ENCODE assay signal across 28 mouse cellular contexts in genomic region chr3:100536686-100537085, GRCm38 (mm10). TPM values are rescaled to one million over a fixed set of nuclear protein-coding genes. Genes with fewer than 3 reads are reported as not detected.
DNase-seq lines count a peak whose midpoint lies in the region; ATAC-seq and TF ChIP-seq lines count a peak whose summit lies in the region.
"Had no signal": no experiment of that assay in that cellular context is flagged by ENCODE, and none has a peak within 500 bp of the region (broad histone marks: within the 10 kb centered on the region; RNA-seq: fewer than 3 reads in every experiment).

No protein-coding gene starts in this region.

- TF ChIP-seq POLR2A in liver, adult 2 months (IDR thresholded peaks at IDR 0.05; ENCODE audit: extremely low read depth, insufficient read depth, low read length): no peak

- H3K9ac ChIP-seq in liver, adult 2 months (ENCODE audit: low read depth, low read length): no peak overlapping the region
- no peak overlapping the region for H3K9ac ChIP-seq in lung, postnatal 0 days (replicated peaks; ENCODE audit: low read depth)
- H3K9ac ChIP-seq: embryonic facial prominence, embryonic 13.5 days; embryonic facial prominence, embryonic 15.5 days; forebrain, embryonic 12.5 days had no signal

- no peak overlapping the region for H3K27ac ChIP-seq in liver, adult 2 months (replicated peaks; ENCODE audit: insufficient read depth, low read depth, low read length)
- no peak overlapping the region for H3K27ac ChIP-seq in lung, postnatal 0 days (ENCODE audit: low read length)
- H3K27ac ChIP-seq: embryonic facial prominence, embryonic 13.5 days; embryonic facial prominence, embryonic 15.5 days; forebrain, embryonic 10.5 days; forebrain, embryonic 12.5 days had no signal

- no peaks in the 10 kb centered on the region for H3K27me3 ChIP-seq in liver, adult 2 months (ENCODE audit: control insufficient read depth, insufficient read depth, low read length)
- no peaks in the 10 kb centered on the region for H3K27me3 ChIP-seq in lung, postnatal 0 days (replicated peaks; ENCODE audit: insufficient read depth, low read length)
- H3K27me3 ChIP-seq: CH12.LX; embryonic facial prominence, embryonic 13.5 days; embryonic facial prominence, embryonic 15.5 days; forebrain, embryonic 12.5 days; Patski had no signal

- no peak overlapping the region for H3K4me2 ChIP-seq in lung, postnatal 0 days (replicated peaks; ENCODE audit: low read depth, low read length)
- H3K4me2 ChIP-seq: embryonic facial prominence, embryonic 13.5 days; embryonic facial prominence, embryonic 15.5 days; forebrain, embryonic 12.5 days had no signal

- H3K4me1 ChIP-seq in liver, adult 2 months (ENCODE audit: control insufficient read depth, insufficient read depth, low read length): no peaks in the 10 kb centered on the region
- no peaks in the 10 kb centered on the region for H3K4me1 ChIP-seq in lung, postnatal 0 days (ENCODE audit: insufficient read depth, low read depth, low read length)
- H3K4me1 ChIP-seq: embryonic facial prominence, embryonic 13.5 days; embryonic facial prominence, embryonic 15.5 days; forebrain, embryonic 12.5 days had no signal

- H3K4me3 ChIP-seq in liver, adult 2 months (ENCODE audit: insufficient read depth, low read depth, low read length): no peak overlapping the region
- H3K4me3 ChIP-seq in lung, postnatal 0 days (ENCODE audit: low read depth, low read length): no peak overlapping the region
- H3K4me3 ChIP-seq: embryonic facial prominence, embryonic 13.5 days; embryonic facial prominence, embryonic 15.5 days; erythroblast, embryonic 14.5 days; forebrain, embryonic 10.5 days; forebrain, embryonic 12.5 days had no signal

- ATAC-seq in lung, postnatal 0 days: no peak
- ATAC-seq: activated CD4-positive, CD25-positive, alpha-beta regulatory T cell, adult 4 months; CD4-positive, CD25-positive, alpha-beta regulatory T cell, adult 4 months; forebrain, embryonic 14.5 days; forebrain, embryonic 16.5 days; Patski had no signal

- WGBS in liver, adult 2 months: 35% methylated on average over 2 of the region's 2 CpGs
- WGBS in lung, postnatal 0 days: 93% methylated on average over 2 of the region's 2 CpGs

- DNase-seq in liver, adult 2 months (ENCODE audit: extremely low read depth, low read depth, low spot score): peak; percentile 65
- no peak for DNase-seq in liver
- DNase-seq in lung, postnatal 25 days (ENCODE audit: low spot score): peak; percentile 37
- no peak for DNase-seq in lung, postnatal 0 days (ENCODE audit: low spot score)
- peak; percentile 13 for DNase-seq in adipocyte (ENCODE audit: low spot score)
- DNase-seq: adrenal gland, adult 2 months; adrenal gland, postnatal 10 days; adrenal gland, postnatal 25 days; B cell, adult 2 months; cerebellum, adult 11 months; cerebellum, adult 18-20 months; cerebellum, adult 8-10 months; cerebellum, adult 9-11 months; cerebellum, postnatal 14 days; cerebellum, postnatal 36 days; embryo, embryonic 11 days had no signal

- H3K79me2 ChIP-seq in liver, adult 2 months (ENCODE audit: control insufficient read depth, insufficient read depth, low read length): no peaks in the 10 kb centered on the region

- H3K36me3 ChIP-seq in liver, adult 2 months (ENCODE audit: control insufficient read depth, insufficient read depth, low read length): no peaks in the 10 kb centered on the region
- H3K36me3 ChIP-seq in lung, postnatal 0 days (ENCODE audit: insufficient read depth, low read length): no peaks in the 10 kb centered on the region
- H3K36me3 ChIP-seq: embryonic facial prominence, embryonic 13.5 days; embryonic facial prominence, embryonic 15.5 days; forebrain, embryonic 10.5 days; forebrain, embryonic 12.5 days; G1E had no signal

- TF ChIP-seq EP300 in lung, postnatal 0 days (IDR thresholded peaks at IDR 0.05): no peak

- TF ChIP-seq CTCF in liver, adult 2 months (IDR thresholded peaks at IDR 0.05; ENCODE audit: low read depth, low read length): peak; percentile 12; the same call in 1 of the 2 replicates
- no peak for TF ChIP-seq CTCF in lung, postnatal 0 days (IDR thresholded peaks at IDR 0.05)

- no peaks in the 10 kb centered on the region for H3K9me3 ChIP-seq in lung, postnatal 0 days (ENCODE audit: low read length)
- H3K9me3 ChIP-seq: embryonic facial prominence, embryonic 13.5 days; embryonic facial prominence, embryonic 15.5 days; forebrain, embryonic 10.5 days; forebrain, embryonic 12.5 days; G1E had no signal

RNA-seq across cellular contexts. Expression of gene Tent5c, which starts 47.6 kb away (rescaled TPM):
- 6.7 and 9.4 TPM in 2 replicates for total RNA-seq in liver, adult 2 months (2014; rRNA removed)
- 2.3 and 3.1 TPM in 2 replicates for polyA plus RNA-seq in liver, adult 2 months (2012; rRNA removed)
- 11.5 and 14.0 TPM in 2 replicates for polyA plus RNA-seq in lung, postnatal 0 days (2015; fragmentation: Nextera tagmentation; extraction: Ambion mirVana)

Comparison
In these comparisons a context has a peak if more than half of its experiments do, and no peak if none do; other contexts are left out.
1. DNase-seq: peak in liver, adult 2 months (single experiment), lung, postnatal 25 days (single experiment) and adipocyte (single experiment); none in liver (single experiment) and lung, postnatal 0 days (single experiment).